Mouse (Mus musculus) B cell, adult (primary cell): Measurements from ENCODE around the gene Cdk10. TPM values are rescaled to one million over a fixed set of nuclear protein-coding genes. Genes with fewer than 3 reads are reported as not detected.

Experiments
- total RNA-seq: library from RNA; stranded (reverse); gene quantifications from 4 replicates; pipeline ENCODE4 v1.2.4, GENCODE M21; 2023; ENCODE audit not compliant: inconsistent age

Gene Cdk10
- total RNA-seq, result 60.9 to 68.8 TPM (median 67.4 TPM) in 4 replicates

DNA sequence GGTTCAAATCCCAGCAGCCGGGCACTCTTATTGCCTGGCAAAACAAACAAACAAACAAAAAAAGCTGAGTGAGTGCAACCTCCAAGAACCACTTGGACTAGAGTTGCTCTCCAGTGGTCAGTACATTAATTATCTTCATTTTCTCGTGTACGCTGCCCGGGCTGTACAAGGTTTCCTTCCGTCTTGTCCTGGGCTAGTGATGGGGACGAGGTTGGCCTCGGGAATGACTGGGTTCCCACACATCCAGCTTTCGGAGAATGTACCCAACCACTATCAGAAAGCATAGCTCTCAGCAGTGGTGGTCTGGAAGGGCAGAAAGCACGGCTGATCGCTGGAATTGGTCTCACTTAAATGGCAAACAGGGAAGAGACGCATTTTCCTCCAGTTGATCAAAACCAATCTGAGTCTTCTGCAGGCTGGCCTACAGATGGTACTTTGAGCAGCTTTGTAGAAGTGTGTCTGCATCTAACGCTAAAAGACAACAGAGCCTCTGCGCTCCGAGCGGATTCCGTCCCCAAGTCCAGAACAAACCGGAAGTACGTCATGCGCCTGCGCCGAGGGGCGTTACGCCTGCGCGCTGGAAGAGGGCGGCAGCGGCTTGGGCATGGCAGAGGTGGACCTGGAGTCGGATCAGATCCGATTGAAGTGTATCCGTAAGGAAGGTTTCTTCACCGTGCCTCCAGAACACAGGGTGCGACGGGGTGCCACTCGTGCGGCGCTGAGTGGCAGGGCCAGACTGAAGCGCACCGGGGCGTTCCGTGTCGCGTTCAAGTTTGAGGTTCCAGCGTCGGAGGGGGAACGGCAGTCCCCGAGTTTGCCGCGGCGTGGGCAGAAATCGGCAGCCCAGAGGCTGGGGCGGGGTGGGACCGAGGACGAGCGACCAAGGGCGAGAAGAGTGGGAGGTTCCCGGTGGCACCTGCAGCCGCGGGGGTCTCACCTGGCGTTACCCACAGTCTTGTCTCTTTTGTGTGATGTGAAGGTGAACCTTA lies at the start of gene Cdk10:
Gene Cdk10, plus strand, starts transcription at position 565 of the 989 bp plus-strand sequence.

DNA sequence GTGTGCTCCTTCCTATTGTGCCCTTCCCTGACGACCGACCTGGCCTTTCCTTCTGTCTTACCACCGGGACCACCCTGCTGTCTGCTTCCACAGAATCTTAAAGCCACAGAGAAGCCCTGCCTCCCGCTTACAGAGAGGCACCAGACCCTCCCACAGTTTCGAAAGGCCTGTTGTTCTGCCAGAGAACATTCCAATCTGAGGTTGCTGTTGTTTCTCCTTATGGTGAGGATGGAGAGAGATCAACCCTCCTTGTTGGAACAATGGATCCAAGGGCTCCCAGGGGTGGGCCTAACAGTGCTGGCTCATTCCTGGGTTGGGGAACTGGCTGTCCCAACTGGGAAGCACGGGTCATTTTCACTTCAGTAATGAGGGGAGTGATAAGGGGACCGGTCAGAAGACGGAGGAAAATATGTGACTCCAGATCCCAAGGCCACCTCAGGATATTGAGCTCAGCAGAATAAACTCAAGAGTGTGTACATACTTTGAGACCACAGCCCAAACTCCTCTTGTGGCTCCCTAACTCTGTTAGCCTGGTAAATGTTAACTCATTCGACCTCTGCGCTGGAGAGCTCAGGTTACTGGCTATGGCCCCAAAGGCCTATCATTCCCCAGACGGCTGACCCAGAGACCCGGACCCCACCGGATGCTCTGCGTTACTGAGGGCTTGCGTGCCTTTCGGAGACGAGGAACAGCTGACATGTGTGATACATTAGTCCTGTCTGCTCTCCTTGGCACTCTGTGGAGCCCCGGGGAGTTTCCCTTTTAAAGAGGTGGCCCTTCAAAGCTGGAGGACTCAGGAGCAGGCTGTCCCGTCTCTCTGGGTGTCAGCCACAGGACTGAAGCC lies 38.9 kb upstream of the Cdk10 start, which contains the start of gene Dpep1:
Gene Dpep1, plus strand, starts transcription at position 677 of the 844 bp plus-strand sequence.

DNA sequence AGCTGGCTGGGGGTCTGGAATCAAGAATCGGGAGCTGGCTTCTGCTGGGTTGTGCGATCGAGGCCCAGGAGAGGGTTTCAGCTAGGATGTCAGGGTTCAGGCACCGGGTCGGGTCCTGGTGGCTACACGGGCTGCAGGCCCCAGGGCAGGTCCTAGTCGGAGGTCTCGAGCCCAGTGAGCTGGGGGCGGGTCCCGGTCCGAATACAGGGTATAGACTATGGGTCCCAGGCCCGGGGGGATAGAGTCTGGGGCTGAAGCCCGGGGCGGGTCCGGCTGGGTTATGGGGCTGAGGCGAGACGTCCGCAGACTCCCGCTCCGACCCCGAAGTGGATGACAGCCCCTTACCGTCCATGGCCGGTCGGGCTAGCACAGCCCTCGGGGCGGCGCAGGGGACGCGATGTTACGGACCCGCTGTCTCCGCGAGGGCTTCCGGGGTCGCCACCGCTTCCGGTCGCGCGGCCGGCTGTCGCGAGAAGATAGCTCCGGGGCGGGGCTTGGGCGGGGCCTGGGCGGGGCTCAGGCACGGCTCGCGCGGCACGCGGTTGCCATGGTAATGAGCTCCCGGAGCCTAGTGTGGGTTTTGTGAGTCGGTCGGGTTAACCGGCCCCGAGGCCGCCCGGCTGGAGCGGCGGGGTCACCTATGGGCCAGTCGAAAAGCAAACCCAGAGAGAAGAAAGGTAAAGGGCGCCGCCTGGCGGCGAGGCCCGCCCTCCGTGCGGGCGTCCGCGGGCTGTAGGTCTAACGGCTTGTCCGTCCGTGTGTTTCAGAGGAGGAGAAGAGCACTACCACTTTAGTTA lies 12.1 kb upstream of the Cdk10 start, which contains the start of the genes Chmp1a and Spata33:
Gene Chmp1a, minus strand, starts transcription at position 443 of the 797 bp plus-strand sequence.
Gene Spata33, plus strand, starts transcription at position 512 of the 797 bp plus-strand sequence.

DNA sequence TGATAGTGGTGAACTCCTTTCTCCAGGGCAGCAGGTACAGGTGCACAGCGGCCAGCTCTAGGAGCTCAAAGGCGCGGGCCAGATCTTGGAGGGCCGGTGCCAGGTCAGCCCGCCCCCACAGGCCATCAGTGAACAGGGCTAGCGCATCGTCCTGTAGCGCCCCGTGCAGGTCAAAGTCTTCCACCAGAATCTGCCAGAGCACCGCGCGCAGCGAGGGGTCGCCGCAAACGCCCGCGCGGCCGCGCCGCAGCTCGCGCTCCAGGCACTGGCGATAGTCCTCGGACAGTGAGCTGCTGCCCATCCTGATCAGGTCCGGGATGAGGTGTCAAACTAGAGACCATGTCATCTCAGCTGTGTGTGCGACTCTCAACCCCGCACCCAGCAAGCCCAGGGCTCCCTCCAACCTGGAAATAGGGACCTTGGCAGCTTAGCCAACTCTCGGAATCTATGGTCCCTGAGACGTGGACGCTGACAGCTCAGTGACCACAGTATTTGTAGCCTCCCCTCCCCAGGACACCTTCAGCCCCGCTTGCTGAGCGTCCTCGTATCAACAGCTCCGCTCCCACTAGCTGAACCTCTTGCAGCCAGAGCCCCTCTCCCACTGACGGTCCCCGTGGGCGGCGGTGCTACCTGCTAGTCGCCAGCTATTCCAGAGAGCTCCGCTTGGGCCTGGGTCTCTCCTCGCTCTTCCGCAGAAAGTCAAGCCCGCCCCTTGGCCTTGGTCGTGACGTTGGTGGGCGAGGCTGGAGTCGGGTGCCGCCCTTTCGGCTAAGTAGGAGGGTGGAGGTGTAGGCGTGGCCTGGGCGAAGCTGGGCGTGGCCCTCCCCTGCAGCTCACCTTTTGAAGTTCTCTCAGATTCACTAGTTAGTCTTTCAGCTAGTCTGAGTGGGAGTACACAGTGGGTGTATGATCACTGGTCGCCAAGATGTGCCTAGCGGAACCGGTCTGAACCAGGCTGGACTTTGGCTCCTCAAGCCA lies 11.2 kb downstream of the Cdk10 start, which contains the start of gene Spata2l:
Gene Spata2l, minus strand, starts transcription at position 714 of the 978 bp plus-strand sequence.

DNA sequence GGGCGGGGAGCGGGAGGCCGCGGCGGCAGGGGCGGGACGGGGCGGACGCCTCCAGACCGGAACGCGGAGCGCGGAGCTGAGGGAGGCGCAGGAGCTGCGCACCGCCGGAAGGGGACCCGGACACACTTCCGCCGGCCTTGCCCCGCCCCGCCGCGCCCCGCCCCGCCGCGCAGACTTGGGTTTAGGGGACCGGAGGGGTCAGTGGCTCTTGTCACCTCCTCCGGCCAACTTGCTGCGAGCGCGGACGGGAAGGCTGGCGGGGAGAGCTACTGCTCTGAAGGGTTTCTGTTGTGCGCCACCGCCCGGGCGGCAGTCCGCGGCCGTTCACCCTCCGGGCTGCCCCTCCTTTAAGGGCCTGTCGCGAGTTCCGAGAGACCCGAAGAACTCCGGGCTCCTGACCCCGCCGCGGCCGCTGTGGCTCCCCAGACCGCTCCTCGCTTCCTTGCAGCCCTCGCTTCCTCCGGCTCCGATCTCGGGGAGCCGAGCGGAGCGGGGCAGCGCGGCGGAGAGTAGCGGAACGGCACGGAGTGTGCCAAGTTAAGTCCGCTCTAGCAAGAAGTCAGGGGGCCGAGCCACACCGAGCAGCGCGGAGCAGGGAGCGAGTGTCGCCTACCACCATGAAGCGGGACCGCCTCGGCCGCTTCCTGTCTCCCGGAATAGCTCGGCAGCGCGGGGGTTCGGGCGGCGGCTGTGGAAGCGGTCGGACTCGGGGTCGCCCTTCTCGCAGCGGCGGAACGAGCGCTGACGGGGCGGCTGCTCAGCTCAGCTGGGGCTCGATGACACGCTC lies 29.6 kb downstream of the Cdk10 start, which contains the start of the genes Zfp276 and Vps9d1:
Gene Zfp276, plus strand, starts transcription at position 97 of the 787 bp plus-strand sequence.
Gene Vps9d1, minus strand, starts transcription at position 250 of the 787 bp plus-strand sequence.

Other genes starting within 250 kb of the Cdk10 start
- 237 to 258 TPM (median 251 TPM) in 4 replicates for gene Ankrd11, start 182.6 kb upstream of the Cdk10 start, total RNA-seq
- 66.4 to 77.6 TPM (median 72.2 TPM) in 4 replicates for gene Spg7, start 161.9 kb upstream of the Cdk10 start, total RNA-seq
- 1,462 to 1,535 TPM (median 1,482 TPM) in 4 replicates for gene Rpl13, start 122.5 kb upstream of the Cdk10 start, total RNA-seq
- gene Cpne7, start 107.5 kb upstream of the Cdk10 start, total RNA-seq, result not detected in 4 replicates
- not detected in 4 replicates for gene Sult5a1, start 66.5 kb upstream of the Cdk10 start, total RNA-seq
- not detected in 4 replicates for gene Dpep1, start 38.6 kb upstream of the Cdk10 start, total RNA-seq
- 66.8 to 158 TPM (median 72.6 TPM) in 4 replicates for gene Chmp1a, start 12.1 kb upstream of the Cdk10 start, total RNA-seq
- 0.12 to 0.19 TPM in 2 of 4 replicates, not detected in the others for gene Spata33, start 12.0 kb upstream of the Cdk10 start, total RNA-seq
- gene Spata2l, start 11.4 kb downstream of the Cdk10 start, total RNA-seq, result 13.4 to 14.4 TPM (median 13.8 TPM) in 4 replicates
- 29.1 to 40.7 TPM (median 32.4 TPM) in 4 replicates for gene Zfp276, start 29.4 kb downstream of the Cdk10 start, total RNA-seq
- gene Vps9d1, start 29.5 kb downstream of the Cdk10 start, total RNA-seq, result 37.3 to 41.9 TPM (median 38.8 TPM) in 4 replicates
- gene Fanca, start 93.7 kb downstream of the Cdk10 start, total RNA-seq, result 70.1 to 105 TPM (median 89.3 TPM) in 4 replicates
- not detected in 4 replicates for gene Spire2, start 107.9 kb downstream of the Cdk10 start, total RNA-seq
- 231 to 266 TPM (median 241 TPM) in 4 replicates for gene Tcf25, start 148.9 kb downstream of the Cdk10 start, total RNA-seq
- not detected in 4 replicates for gene Mc1r, start 182.3 kb downstream of the Cdk10 start, total RNA-seq
- 0.26 to 0.58 TPM (median 0.45 TPM) in 3 of 4 replicates, not detected in the other for gene Tubb3, start 186.6 kb downstream of the Cdk10 start, total RNA-seq
- 9.6 to 14.3 TPM (median 11.6 TPM) in 4 replicates for gene Def8, start 198.7 kb downstream of the Cdk10 start, total RNA-seq